Mouse (Mus musculus): ENCODE results near the gene Dis3l2. TPM values are rescaled to one million over a fixed set of nuclear protein-coding genes. Genes with fewer than 3 reads are reported as not detected.

Gene Dis3l2
- polyA plus RNA-seq, 1 experiment from 2014 or later: 25.0 TPM

- H3K36me3 ChIP-seq: no peaks in the 10 kb centered on the region
- H3K27me3 ChIP-seq: no peaks in the 10 kb centered on the region
- no peaks in the 10 kb centered on the region for H3K9me3 ChIP-seq
- H3K4me2 ChIP-seq: no peak overlapping the region
- no peak overlapping the region for H3K4me3 ChIP-seq
- 75% methylated on average over 2 of the region's 2 CpGs for WGBS
- peaks cover 3% of the 10 kb centered on the region; the same call in 1 of the 2 replicates for H3K4me1 ChIP-seq
- ATAC-seq (ENCODE audit: insufficient number of reproducible peaks, low FRiP score, low TSS enrichment, low read depth): no peak
- H3K9ac ChIP-seq: no peak overlapping the region
- H3K27ac ChIP-seq: no peak overlapping the region
These were observed 131.4 kb downstream of the Dis3l2 start for GRCm38 (mm10) chr1:86834988-86835387.

- H3K36me3 ChIP-seq: 0 out of 2 replicates have a peak, but pooled peaks cover 5% of the 10 kb centered on the region
- no peak overlapping the region for H3K4me3 ChIP-seq
- H3K9me3 ChIP-seq: no peaks in the 10 kb centered on the region
- WGBS: 84% methylated on average over 2 of the region's 2 CpGs
- H3K27me3 ChIP-seq: no peaks in the 10 kb centered on the region
- H3K4me1 ChIP-seq: no peaks in the 10 kb centered on the region
- H3K9ac ChIP-seq: no peak overlapping the region
- ATAC-seq (ENCODE audit: insufficient number of reproducible peaks, low FRiP score, low TSS enrichment, low read depth): no peak
- no peak overlapping the region for H3K27ac ChIP-seq
- H3K4me2 ChIP-seq: no peak overlapping the region
These were observed 147.1 kb downstream of the Dis3l2 start for GRCm38 (mm10) chr1:86850754-86851153.

GRCm38 (mm10) chr1:86858876-86859275 is 155.3 kb downstream of the Dis3l2 start:
- H3K4me1 ChIP-seq: no peaks in the 10 kb centered on the region
- no peak for ATAC-seq (ENCODE audit: insufficient number of reproducible peaks, low FRiP score, low TSS enrichment, low read depth)
- H3K9ac ChIP-seq: no peak overlapping the region
- no peaks in the 10 kb centered on the region for H3K27me3 ChIP-seq
- WGBS: 50% methylated on average over 1 of the region's 1 CpGs
- no peak overlapping the region for H3K4me2 ChIP-seq
- H3K36me3 ChIP-seq: peaks cover 22% of the 10 kb centered on the region
- H3K27ac ChIP-seq: no peak overlapping the region
- H3K9me3 ChIP-seq: no peaks in the 10 kb centered on the region
- H3K4me3 ChIP-seq: no peak overlapping the region

- WGBS: 27% methylated on average over 1 of the region's 1 CpGs
- H3K9ac ChIP-seq: no peak overlapping the region
- H3K36me3 ChIP-seq: peaks cover 21% of the 10 kb centered on the region
- no peak for ATAC-seq (ENCODE audit: insufficient number of reproducible peaks, low FRiP score, low TSS enrichment, low read depth)
- no peak overlapping the region for H3K27ac ChIP-seq
- H3K9me3 ChIP-seq: no peaks in the 10 kb centered on the region
- H3K4me2 ChIP-seq: no peak overlapping the region
- no peaks in the 10 kb centered on the region for H3K4me1 ChIP-seq
- H3K27me3 ChIP-seq: no peaks in the 10 kb centered on the region
- H3K4me3 ChIP-seq: no peak overlapping the region
These were observed 155.8 kb downstream of the Dis3l2 start for GRCm38 (mm10) chr1:86859371-86859770.

- no peak overlapping the region for H3K4me3 ChIP-seq
- no peak overlapping the region for H3K4me2 ChIP-seq
- H3K9ac ChIP-seq: no peak overlapping the region
- H3K27me3 ChIP-seq: no peaks in the 10 kb centered on the region
- H3K9me3 ChIP-seq: no peaks in the 10 kb centered on the region
- WGBS: 63% methylated on average over 2 of the region's 2 CpGs
- H3K4me1 ChIP-seq: no peaks in the 10 kb centered on the region
- 0 out of 2 replicates have a peak, but pooled peaks cover 3% of the 10 kb centered on the region for H3K36me3 ChIP-seq
- no peak overlapping the region for H3K27ac ChIP-seq
- ATAC-seq (ENCODE audit: insufficient number of reproducible peaks, low FRiP score, low TSS enrichment, low read depth): no peak
These were observed 170.1 kb downstream of the Dis3l2 start for GRCm38 (mm10) chr1:86873745-86874144.

GRCm38 (mm10) chr1:86878743-86879142 is 175.1 kb downstream of the Dis3l2 start:
- H3K4me1 ChIP-seq: no peaks in the 10 kb centered on the region
- no peak for ATAC-seq (ENCODE audit: insufficient number of reproducible peaks, low FRiP score, low TSS enrichment, low read depth)
- H3K27me3 ChIP-seq: no peaks in the 10 kb centered on the region
- H3K27ac ChIP-seq: no peak overlapping the region
- H3K9me3 ChIP-seq: no peaks in the 10 kb centered on the region
- no peak overlapping the region for H3K4me2 ChIP-seq
- H3K36me3 ChIP-seq: 0 out of 2 replicates have a peak, but pooled peaks cover 3% of the 10 kb centered on the region
- no peak overlapping the region for H3K4me3 ChIP-seq
- no peak overlapping the region for H3K9ac ChIP-seq

- Histone ChIP-seq H3K4me2 (no peak overlapping the region), H3K4me1 (no peaks in the 10 kb centered on the region), H3K27me3 (no peaks in the 10 kb centered on the region), H3K27ac (no peak overlapping the region), H3K36me3 (0 out of 2 replicates have a peak, but pooled peaks cover 3% of the 10 kb centered on the region), H3K4me3 (no peak overlapping the region), H3K9me3 (no peaks in the 10 kb centered on the region), H3K9ac (no peak overlapping the region)
- 92% methylated on average over 2 of the region's 2 CpGs for WGBS
- ATAC-seq (ENCODE audit: insufficient number of reproducible peaks, low FRiP score, low TSS enrichment, low read depth): no peak
These were observed 175.9 kb downstream of the Dis3l2 start for GRCm38 (mm10) chr1:86879547-86879946.

- no peak for ATAC-seq (ENCODE audit: insufficient number of reproducible peaks, low FRiP score, low TSS enrichment, low read depth)
- Histone ChIP-seq H3K4me1 (no peaks in the 10 kb centered on the region), H3K27me3 (no peaks in the 10 kb centered on the region), H3K36me3 (0 out of 2 replicates have a peak, but pooled peaks cover 2% of the 10 kb centered on the region), H3K9ac (no peak overlapping the region), H3K9me3 (no peaks in the 10 kb centered on the region), H3K4me2 (no peak overlapping the region), H3K4me3 (no peak overlapping the region), H3K27ac (no peak overlapping the region)
- WGBS: 91% methylated on average over 1 of the region's 1 CpGs
These were observed 183.5 kb downstream of the Dis3l2 start for GRCm38 (mm10) chr1:86887060-86887459.

- H3K4me3 ChIP-seq: no peak overlapping the region
- H3K36me3 ChIP-seq: no peaks in the 10 kb centered on the region
- no peaks in the 10 kb centered on the region for H3K9me3 ChIP-seq
- no peaks in the 10 kb centered on the region for H3K27me3 ChIP-seq
- no peak overlapping the region for H3K27ac ChIP-seq
- H3K4me1 ChIP-seq: no peaks in the 10 kb centered on the region
- H3K4me2 ChIP-seq: no peak overlapping the region
- H3K9ac ChIP-seq: no peak overlapping the region
- 61% methylated on average over 2 of the region's 2 CpGs for WGBS
- no peak for ATAC-seq (ENCODE audit: insufficient number of reproducible peaks, low FRiP score, low TSS enrichment, low read depth)
These were observed 208.9 kb downstream of the Dis3l2 start for GRCm38 (mm10) chr1:86912481-86912880.

GRCm38 (mm10) chr1:86913896-86914295 is 210.3 kb downstream of the Dis3l2 start:
- no peak overlapping the region for H3K4me3 ChIP-seq
- H3K36me3 ChIP-seq: no peaks in the 10 kb centered on the region
- no peaks in the 10 kb centered on the region for H3K9me3 ChIP-seq
- no peak for ATAC-seq (ENCODE audit: insufficient number of reproducible peaks, low FRiP score, low TSS enrichment, low read depth)
- H3K27ac ChIP-seq: peak overlapping the region; percentile 71
- H3K27me3 ChIP-seq: no peaks in the 10 kb centered on the region
- WGBS: 55% methylated on average over 3 of the region's 3 CpGs
- H3K4me2 ChIP-seq: no peak overlapping the region
- H3K9ac ChIP-seq: no peak overlapping the region
- no peaks in the 10 kb centered on the region for H3K4me1 ChIP-seq

- H3K27me3 ChIP-seq: no peaks in the 10 kb centered on the region
- 94% methylated on average over 2 of the region's 2 CpGs for WGBS
- H3K9me3 ChIP-seq: no peaks in the 10 kb centered on the region
- H3K4me3 ChIP-seq: no peak overlapping the region
- no peak for ATAC-seq (ENCODE audit: insufficient number of reproducible peaks, low FRiP score, low TSS enrichment, low read depth)
- no peaks in the 10 kb centered on the region for H3K36me3 ChIP-seq
- H3K4me2 ChIP-seq: no peak overlapping the region
- no peaks in the 10 kb centered on the region for H3K4me1 ChIP-seq
- H3K27ac ChIP-seq: no peak overlapping the region
- H3K9ac ChIP-seq: no peak overlapping the region
These were observed 211.1 kb downstream of the Dis3l2 start for GRCm38 (mm10) chr1:86914697-86915096.

- Histone ChIP-seq H3K4me2 (no peak overlapping the region), H3K9ac (no peak overlapping the region), H3K4me3 (no peak overlapping the region), H3K4me1 (no peaks in the 10 kb centered on the region), H3K27me3 (no peaks in the 10 kb centered on the region), H3K27ac (no peak overlapping the region), H3K36me3 (no peaks in the 10 kb centered on the region), H3K9me3 (no peaks in the 10 kb centered on the region)
- WGBS: 84% methylated on average over 8 of the region's 8 CpGs
- no peak for ATAC-seq (ENCODE audit: insufficient number of reproducible peaks, low FRiP score, low TSS enrichment, low read depth)
These were observed 212.9 kb downstream of the Dis3l2 start for GRCm38 (mm10) chr1:86916355-86916984.

- no peak overlapping the region for H3K27ac ChIP-seq
- WGBS: 48% methylated on average over 5 of the region's 5 CpGs
- H3K9me3 ChIP-seq: no peaks in the 10 kb centered on the region
- 0 out of 2 replicates have a peak, but pooled peaks cover 5% of the 10 kb centered on the region for H3K36me3 ChIP-seq
- no peaks in the 10 kb centered on the region for H3K27me3 ChIP-seq
- H3K4me1 ChIP-seq: peaks cover 4% of the 10 kb centered on the region; the same call in 1 of the 2 replicates
- no peak overlapping the region for H3K9ac ChIP-seq
- H3K4me2 ChIP-seq: no peak overlapping the region
- H3K4me3 ChIP-seq: no peak overlapping the region
- ATAC-seq (ENCODE audit: insufficient number of reproducible peaks, low FRiP score, low TSS enrichment, low read depth): no peak
These were observed 222.2 kb downstream of the Dis3l2 start for GRCm38 (mm10) chr1:86925776-86926175.

Measured in limb, embryonic 15.5 days (tissue).